Mouse (Mus musculus) forebrain, embryonic 15.5 days (tissue): ENCODE measurements around the gene Slc16a1. TPM values are rescaled to one million over a fixed set of nuclear protein-coding genes. Genes with fewer than 3 reads are reported as not detected.
"Not testable (repeated sequence)": the region's sequence is repeated elsewhere in the genome, so short reads cannot be mapped to it uniquely, and the experiment has no call there.

Source experiments
- ATAC-seq: fragments of 200-750 bp; cut with Nextera tagmentation; replicated peaks from 2 replicates; pipeline ENCODE4 v1.8.0; 2017; ENCODE audit warnings: mild to moderate bottlenecking, moderate TSS enrichment, moderate library complexity
- H3K27ac ChIP-seq: fragments of 300-500 bp; sonication (generic); replicated peaks from 2 replicates; pipeline ENCODE4 v1.5.1; 2015; ENCODE audit warnings: mild to moderate bottlenecking, inconsistent platforms
- H3K27me3 ChIP-seq: fragments of 300-500 bp; sonication (generic); 2 replicates; pipeline ENCODE4 v1.6.1; 2015; ENCODE audit warnings: inconsistent platforms
- H3K36me3 ChIP-seq: fragments of 300-500 bp; sonication (generic); 2 replicates; pipeline ENCODE4 v1.6.1; 2015; ENCODE audit warnings: mild to moderate bottlenecking, inconsistent platforms
- H3K4me1 ChIP-seq: fragments of 300-500 bp; sonication (generic); 2 replicates; pipeline ENCODE4 v1.6.1; 2015; ENCODE audit warnings: inconsistent platforms
- H3K4me2 ChIP-seq: fragments of 300-500 bp; sonication (generic); replicated peaks from 2 replicates; pipeline ENCODE4 v1.6.1; 2015; ENCODE audit warnings: mild to moderate bottlenecking, inconsistent platforms
- H3K4me3 ChIP-seq: fragments of 300-500 bp; sonication (generic); 2 replicates; pipeline ENCODE4 v1.5.1; 2015; ENCODE audit warnings: mild to moderate bottlenecking, inconsistent platforms
- H3K9ac ChIP-seq: fragments of 300-500 bp; sonication (generic); replicated peaks from 2 replicates; pipeline ENCODE4 v1.6.1; 2015; ENCODE audit warnings: mild to moderate bottlenecking, inconsistent platforms
- H3K9me3 ChIP-seq: fragments of 300-500 bp; sonication (generic); 2 replicates; pipeline ENCODE4 v1.6.1; 2016; ENCODE audit warnings: inconsistent platforms
- WGBS: fragments of 180-500 bp; shearing (Covaris S2); methylation state at CpG from one replicate; pipeline ENCODE4 v1.1.7; 2015; ENCODE audit warnings: mixed read lengths; 5-methylcytosine and 5-hydroxymethylcytosine counted together
- polyA plus RNA-seq: library from polyadenylated mRNA; unstranded; fragments of >200 nt; fragmentation: Nextera tagmentation; extraction: Ambion mirVana; gene quantifications from 2 replicates; pipeline ENCODE4 v1.2.1, GENCODE M21; 2015

Gene Slc16a1
- polyA plus RNA-seq, 1 experiment from 2014 or later, result 16.4 TPM

GRCm38 (mm10) chr3:104668989-104669388 lies 30.5 kb downstream of the Slc16a1 start:
- H3K4me1 ChIP-seq, result peaks cover 28% of the 10 kb centered on the region
- WGBS, result 94% methylated on average over 5 of the region's 5 CpGs
- no peak overlapping the region for H3K4me3 ChIP-seq
- no peaks in the 10 kb centered on the region for H3K9me3 ChIP-seq
- no peak for ATAC-seq
- H3K36me3 ChIP-seq, result no peaks in the 10 kb centered on the region
- no peaks in the 10 kb centered on the region for H3K27me3 ChIP-seq
- no peak overlapping the region for H3K4me2 ChIP-seq
- H3K9ac ChIP-seq, result no peak overlapping the region
- H3K27ac ChIP-seq, result no peak overlapping the region

- H3K4me3 ChIP-seq, result no peak overlapping the region
- no peak for ATAC-seq
- no peak overlapping the region for H3K9ac ChIP-seq
- H3K27ac ChIP-seq, result peak overlapping the region; percentile 23; the same call in 1 of the 2 replicates
- no peaks in the 10 kb centered on the region for H3K9me3 ChIP-seq
- WGBS, result 17% methylated on average over 1 of the region's 1 CpGs
- H3K27me3 ChIP-seq, result no peaks in the 10 kb centered on the region
- peaks cover 34% of the 10 kb centered on the region for H3K4me1 ChIP-seq
- no peak overlapping the region for H3K4me2 ChIP-seq
- no peaks in the 10 kb centered on the region for H3K36me3 ChIP-seq
Measured at GRCm38 (mm10) chr3:104669856-104670182, 31.4 kb downstream of the Slc16a1 start.

- Histone ChIP-seq H3K27ac (peak overlapping the region; percentile 76), H3K4me1 (peaks cover 40% of the 10 kb centered on the region)
- not testable (repeated sequence) for H3K4me2 ChIP-seq, H3K36me3 ChIP-seq, H3K27me3 ChIP-seq, H3K9ac ChIP-seq, H3K4me3 ChIP-seq, H3K9me3 ChIP-seq
- peak; percentile 34; the same call in 1 of the 2 replicates for ATAC-seq
- 55% methylated on average over 1 of the region's 1 CpGs for WGBS
Measured at GRCm38 (mm10) chr3:104670183-104671020, 31.9 kb downstream of the Slc16a1 start.

- ATAC-seq, result peak; percentile 26
- Histone ChIP-seq H3K4me1 (peaks cover 42% of the 10 kb centered on the region), H3K9ac (no peak overlapping the region), H3K27me3 (no peaks in the 10 kb centered on the region), H3K27ac (peak overlapping the region; percentile 76), H3K36me3 (no peaks in the 10 kb centered on the region), H3K9me3 (no peaks in the 10 kb centered on the region), H3K4me3 (no peak overlapping the region), H3K4me2 (no peak overlapping the region)
- WGBS, result 35% methylated on average over 6 of the region's 6 CpGs
Measured at GRCm38 (mm10) chr3:104671543-104671942, 33.1 kb downstream of the Slc16a1 start.

- ATAC-seq, result no peak
- Histone ChIP-seq H3K4me2 (no peak overlapping the region), H3K4me3 (no peak overlapping the region), H3K27ac (peak overlapping the region; percentile 76), H3K4me1 (peaks cover 42% of the 10 kb centered on the region), H3K9me3 (no peaks in the 10 kb centered on the region), H3K27me3 (no peaks in the 10 kb centered on the region), H3K36me3 (no peaks in the 10 kb centered on the region), H3K9ac (no peak overlapping the region)
- WGBS, result 71% methylated on average over 4 of the region's 4 CpGs
Measured at GRCm38 (mm10) chr3:104672041-104672440, 33.6 kb downstream of the Slc16a1 start.

GRCm38 (mm10) chr3:104673642-104674328 lies 35.3 kb downstream of the Slc16a1 start:
- Histone ChIP-seq H3K4me1 (peaks cover 38% of the 10 kb centered on the region), H3K9me3 (no peaks in the 10 kb centered on the region), H3K36me3 (no peaks in the 10 kb centered on the region), H3K4me3 (no peak overlapping the region), H3K27ac (no peak overlapping the region), H3K9ac (no peak overlapping the region), H3K4me2 (no peak overlapping the region), H3K27me3 (no peaks in the 10 kb centered on the region)
- WGBS, result 79% methylated on average over 4 of the region's 4 CpGs
- ATAC-seq, result no peak

GRCm38 (mm10) chr3:104674329-104675220 lies 36.1 kb downstream of the Slc16a1 start:
- WGBS, result 36% methylated on average over 14 of the region's 14 CpGs
- H3K27me3 ChIP-seq, result no peaks in the 10 kb centered on the region
- peak overlapping the region; percentile 64 for H3K4me2 ChIP-seq
- no peak overlapping the region for H3K27ac ChIP-seq
- H3K9me3 ChIP-seq, result no peaks in the 10 kb centered on the region
- peak overlapping the region; percentile 36 for H3K9ac ChIP-seq
- H3K4me3 ChIP-seq, result peak overlapping the region; percentile 39
- ATAC-seq, result no peak
- peaks cover 38% of the 10 kb centered on the region for H3K4me1 ChIP-seq
- H3K36me3 ChIP-seq, result no peaks in the 10 kb centered on the region

- Histone ChIP-seq H3K36me3 (no peaks in the 10 kb centered on the region), H3K9me3 (no peaks in the 10 kb centered on the region), H3K9ac (peak overlapping the region; percentile 36), H3K27ac (no peak overlapping the region), H3K4me1 (peaks cover 31% of the 10 kb centered on the region), H3K27me3 (no peaks in the 10 kb centered on the region), H3K4me3 (peak overlapping the region; percentile 39), H3K4me2 (peak overlapping the region; percentile 64)
- WGBS, result 7% methylated on average over 23 of the region's 23 CpGs
- peak; percentile 83 for ATAC-seq
Measured at GRCm38 (mm10) chr3:104675258-104675851, 36.9 kb downstream of the Slc16a1 start.

GRCm38 (mm10) chr3:104677781-104678180 lies 39.3 kb downstream of the Slc16a1 start:
- WGBS, result 98% methylated on average over 2 of the region's 2 CpGs

GRCm38 (mm10) chr3:104678826-104679225 lies 40.4 kb downstream of the Slc16a1 start:
- H3K27me3 ChIP-seq, result no peaks in the 10 kb centered on the region
- no peak for ATAC-seq
- no peak overlapping the region for H3K4me3 ChIP-seq
- H3K36me3 ChIP-seq, result no peaks in the 10 kb centered on the region
- 52% methylated on average over 8 of the region's 8 CpGs for WGBS
- no peak overlapping the region for H3K27ac ChIP-seq
- no peaks in the 10 kb centered on the region for H3K9me3 ChIP-seq
- no peak overlapping the region for H3K4me2 ChIP-seq
- peaks cover 14% of the 10 kb centered on the region for H3K4me1 ChIP-seq
- H3K9ac ChIP-seq, result no peak overlapping the region

More at GRCm38 (mm10) chr3:104677781-104678180, 39.3 kb downstream of the Slc16a1 start:
- no peak for ATAC-seq
- Histone ChIP-seq H3K27me3 (no peaks in the 10 kb centered on the region), H3K4me3 (no peak overlapping the region), H3K4me2 (no peak overlapping the region), H3K27ac (no peak overlapping the region), H3K36me3 (no peaks in the 10 kb centered on the region), H3K9me3 (no peaks in the 10 kb centered on the region), H3K4me1 (peaks cover 14% of the 10 kb centered on the region), H3K9ac (no peak overlapping the region)

- Histone ChIP-seq H3K27ac (no peak overlapping the region), H3K9me3 (no peaks in the 10 kb centered on the region), H3K4me1 (no peaks in the 10 kb centered on the region), H3K36me3 (no peaks in the 10 kb centered on the region), H3K4me3 (no peak overlapping the region), H3K27me3 (no peaks in the 10 kb centered on the region), H3K9ac (no peak overlapping the region), H3K4me2 (no peak overlapping the region)
- peak; percentile 83 for ATAC-seq
- 59% methylated on average over 11 of the region's 11 CpGs for WGBS
Measured at GRCm38 (mm10) chr3:104682671-104683504, 44.4 kb downstream of the Slc16a1 start.
